Mouse (Mus musculus): ENCODE data around the gene Pom121l2. TPM values are rescaled to one million over a fixed set of nuclear protein-coding genes. Genes with fewer than 3 reads are reported as not detected.
"Not testable (repeated sequence)": the region's sequence is repeated elsewhere in the genome, so short reads cannot be mapped to it uniquely, and the experiment has no call there.

The Pom121l2 gene
- polyA plus RNA-seq, 1 experiment from 2014 or later: not detected

DNA sequence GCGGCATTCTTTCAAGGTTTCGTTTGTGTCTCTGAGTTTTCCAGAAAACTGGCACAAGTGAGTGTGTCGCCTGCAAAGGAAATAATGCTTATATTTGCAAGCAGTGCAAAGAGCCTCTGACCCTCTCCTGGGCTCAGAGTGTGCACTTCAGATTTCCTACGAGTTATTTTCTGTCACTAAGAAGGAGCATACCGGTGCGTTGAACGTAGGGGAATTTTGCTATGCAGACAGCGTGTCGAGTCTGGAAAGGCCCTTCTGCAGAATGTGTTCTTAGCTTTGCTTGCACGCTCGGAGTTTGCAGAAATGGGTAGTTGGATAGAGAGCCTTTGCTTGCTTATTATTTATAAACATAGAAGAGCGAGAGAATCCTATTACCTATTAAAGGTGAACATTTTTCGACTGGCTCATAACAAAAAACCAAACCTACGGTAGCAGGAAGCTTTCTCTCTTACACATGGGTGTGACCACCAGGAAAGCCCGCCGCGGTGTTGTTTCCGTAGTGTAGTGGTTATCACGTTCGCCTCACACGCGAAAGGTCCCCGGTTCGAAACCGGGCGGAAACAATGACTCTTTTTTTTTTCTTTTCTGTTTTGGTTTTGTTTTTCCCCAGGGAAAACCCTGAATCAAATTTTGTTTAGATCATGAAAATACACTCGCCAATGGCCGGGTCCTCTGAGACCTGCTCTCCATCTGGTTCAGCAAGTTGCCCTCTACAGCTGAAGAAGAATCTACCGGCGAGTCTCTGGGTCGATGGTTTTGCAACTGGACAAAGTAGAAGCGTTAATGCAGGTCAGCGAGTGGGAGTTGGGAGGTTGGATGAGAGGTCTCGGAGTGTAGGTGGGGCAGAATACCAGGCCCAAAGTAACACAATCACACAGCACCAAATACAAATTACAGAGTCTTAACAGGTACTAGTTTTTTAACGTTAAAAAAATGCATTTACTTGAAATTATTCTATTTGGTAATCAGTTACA lies 45.4 kb downstream of the Pom121l2 start:
- H3K36me3 ChIP-seq: no peaks in the 10 kb centered on the region
- peak overlapping the region; percentile 49 for H3K4me3 ChIP-seq (replicated peaks)
- 2% methylated on average over 35 of the region's 35 CpGs for WGBS
- ATAC-seq (ENCODE audit: low FRiP score): peak; percentile 76; the same call in 1 of the 2 replicates
- H3K4me2 ChIP-seq: peak overlapping the region; percentile 62
- H3K27me3 ChIP-seq (replicated peaks): peaks cover 15% of the 10 kb centered on the region
- peak overlapping the region; percentile 66 for H3K27ac ChIP-seq (replicated peaks)
- no peaks in the 10 kb centered on the region for H3K9me3 ChIP-seq (replicated peaks)
- peaks cover 16% of the 10 kb centered on the region for H3K4me1 ChIP-seq
- H3K9ac ChIP-seq (replicated peaks): peak overlapping the region; percentile 48

DNA sequence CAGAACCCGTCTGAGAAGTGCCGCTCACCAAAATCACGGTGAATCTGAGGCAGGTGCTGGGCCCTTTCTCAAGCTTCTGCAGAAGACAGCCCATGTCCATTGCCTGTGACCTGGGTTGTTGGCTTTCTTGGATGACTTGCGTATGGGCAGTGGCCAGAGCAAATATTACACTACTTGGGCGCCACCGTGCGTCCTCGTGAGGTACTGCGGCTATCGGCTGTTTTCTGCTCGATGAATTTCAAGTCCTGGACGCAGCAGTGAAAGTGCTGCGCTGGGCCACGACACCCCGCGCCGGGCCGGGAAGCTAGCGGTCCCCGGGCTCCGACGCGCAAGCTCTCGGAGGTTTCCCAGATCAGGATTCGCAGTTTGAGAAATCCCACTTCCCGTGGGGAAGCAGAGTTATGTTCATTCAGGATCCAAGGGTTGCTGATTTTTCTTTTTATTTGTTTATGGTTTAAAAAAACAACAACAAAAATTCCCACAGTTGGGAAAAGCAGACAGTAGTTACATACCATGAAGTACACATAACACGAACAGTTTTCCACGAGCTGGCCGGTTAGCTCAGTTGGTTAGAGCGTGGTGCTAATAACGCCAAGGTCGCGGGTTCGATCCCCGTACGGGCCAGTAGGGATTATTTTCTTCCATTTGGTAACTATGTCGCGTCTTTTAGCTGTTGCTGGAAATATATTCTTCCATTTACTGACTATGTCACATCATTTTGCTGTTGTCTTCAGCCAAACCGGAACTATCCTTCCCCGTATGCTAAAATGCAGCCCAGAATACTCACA lies 47.9 kb downstream of the Pom121l2 start:
- under 1% methylated on average over 40 of the region's 40 CpGs for WGBS
- peak overlapping the region; percentile 56 for H3K4me3 ChIP-seq (replicated peaks)
- peak overlapping the region; percentile 77 for H3K27ac ChIP-seq (replicated peaks)
- no peaks in the 10 kb centered on the region for H3K36me3 ChIP-seq
- peaks cover 7% of the 10 kb centered on the region for H3K4me1 ChIP-seq
- H3K9me3 ChIP-seq (replicated peaks): no peaks in the 10 kb centered on the region
- ATAC-seq (ENCODE audit: low FRiP score): peak; percentile 86
- H3K9ac ChIP-seq (replicated peaks): peak overlapping the region; percentile 61
- H3K4me2 ChIP-seq: peak overlapping the region; percentile 68
- peaks cover 5% of the 10 kb centered on the region; the same call in 1 of the 2 replicates for H3K27me3 ChIP-seq (replicated peaks)

DNA sequence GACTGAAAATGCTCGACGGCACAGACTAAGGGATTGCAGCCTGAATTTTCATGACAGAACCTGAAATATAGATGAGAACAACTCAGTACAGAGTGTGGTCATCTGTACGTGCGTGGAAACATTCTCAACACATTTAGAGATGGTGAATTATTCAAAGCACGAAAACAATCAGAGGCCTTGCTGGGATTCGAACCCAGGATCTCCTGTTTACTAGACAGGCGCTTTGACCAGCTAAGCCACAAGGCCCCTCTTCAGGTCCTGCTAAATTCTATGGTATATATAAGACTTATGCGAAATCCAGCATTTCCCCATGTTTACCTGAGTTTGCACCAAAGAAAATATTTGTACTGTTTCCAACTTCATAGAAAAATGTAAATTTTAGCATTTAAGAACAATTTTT lies 48.9 kb downstream of the Pom121l2 start:
- H3K9ac ChIP-seq (replicated peaks): no peak overlapping the region
- H3K27me3 ChIP-seq (replicated peaks): no peaks in the 10 kb centered on the region
- H3K4me3 ChIP-seq (replicated peaks): no peak overlapping the region
- no peaks in the 10 kb centered on the region for H3K9me3 ChIP-seq (replicated peaks)
- WGBS: 34% methylated on average over 8 of the region's 8 CpGs
- peaks cover 12% of the 10 kb centered on the region for H3K4me1 ChIP-seq
- H3K27ac ChIP-seq (replicated peaks): no peak overlapping the region
- H3K36me3 ChIP-seq: no peaks in the 10 kb centered on the region
- ATAC-seq (ENCODE audit: low FRiP score): no peak
- no peak overlapping the region for H3K4me2 ChIP-seq

DNA sequence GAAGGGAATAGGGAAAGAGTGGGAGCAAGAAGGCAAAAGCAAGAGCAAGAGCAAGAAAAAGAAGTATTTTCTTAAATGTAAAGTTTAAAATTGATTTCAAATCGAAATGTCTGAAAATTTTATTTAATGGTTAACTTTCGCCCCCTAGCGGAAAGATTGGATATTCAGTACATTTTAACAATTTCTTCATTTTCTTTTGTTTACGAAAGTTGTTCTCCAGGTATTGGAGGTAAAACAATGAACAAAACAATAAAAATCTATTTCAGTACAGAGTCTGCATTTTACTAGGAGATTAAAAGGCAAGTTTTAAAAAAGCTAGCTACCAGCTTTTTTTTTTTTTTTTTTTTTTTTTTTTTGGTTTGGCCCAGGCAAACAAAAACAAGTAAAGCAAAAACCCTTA lies 49.5 kb downstream of the Pom121l2 start:
- WGBS: 17% methylated on average over 4 of the region's 4 CpGs
- ATAC-seq (ENCODE audit: low FRiP score): no peak
- Histone ChIP-seq H3K27me3 (replicated peaks) (no peaks in the 10 kb centered on the region), H3K9me3 (replicated peaks) (no peaks in the 10 kb centered on the region), H3K4me2 (no peak overlapping the region), H3K27ac (replicated peaks) (no peak overlapping the region), H3K4me3 (replicated peaks) (no peak overlapping the region), H3K9ac (replicated peaks) (no peak overlapping the region), H3K36me3 (no peaks in the 10 kb centered on the region), H3K4me1 (peaks cover 13% of the 10 kb centered on the region)

DNA sequence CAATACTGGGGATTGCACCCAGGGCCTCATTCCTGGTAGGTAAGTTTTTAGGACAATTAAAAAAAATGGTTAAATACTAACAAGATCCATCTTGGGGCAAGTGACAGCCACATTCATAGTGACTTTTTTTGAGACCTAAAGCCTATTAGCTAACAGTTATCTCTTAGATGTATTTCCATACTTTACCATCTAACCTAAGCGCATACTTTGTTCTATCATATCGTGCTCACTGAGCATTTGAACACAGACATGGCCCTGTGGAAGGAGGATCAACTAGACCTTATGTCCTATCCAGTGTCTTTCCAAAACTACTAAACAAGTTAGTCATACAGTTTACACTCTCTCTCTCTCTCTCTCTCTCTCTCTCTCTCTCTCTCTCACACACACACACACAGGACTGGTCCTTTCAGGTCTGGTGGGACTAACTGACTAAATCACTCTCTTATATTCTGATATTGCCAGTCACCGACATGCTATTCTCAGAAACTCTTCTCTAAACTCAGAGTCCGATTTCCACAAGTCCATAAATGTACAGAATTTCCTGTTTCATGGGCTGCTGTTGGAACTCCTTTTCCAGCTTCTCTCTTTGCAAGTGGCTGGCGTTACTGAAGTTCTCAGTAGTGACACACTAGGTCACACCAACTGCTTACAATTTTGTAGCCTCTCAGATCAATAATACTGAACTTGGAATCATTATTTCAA lies 52.9 kb downstream of the Pom121l2 start:
- Histone ChIP-seq H3K9me3 (replicated peaks) (no peaks in the 10 kb centered on the region), H3K9ac (replicated peaks) (no peak overlapping the region), H3K27me3 (replicated peaks) (no peaks in the 10 kb centered on the region), H3K4me1 (peaks cover 18% of the 10 kb centered on the region), H3K4me2 (peak overlapping the region; percentile 70; the same call in 1 of the 2 replicates), H3K36me3 (no peaks in the 10 kb centered on the region), H3K27ac (replicated peaks) (no peak overlapping the region), H3K4me3 (replicated peaks) (no peak overlapping the region)
- ATAC-seq (ENCODE audit: low FRiP score): no peak
- WGBS: 53% methylated on average over 5 of the region's 5 CpGs

DNA sequence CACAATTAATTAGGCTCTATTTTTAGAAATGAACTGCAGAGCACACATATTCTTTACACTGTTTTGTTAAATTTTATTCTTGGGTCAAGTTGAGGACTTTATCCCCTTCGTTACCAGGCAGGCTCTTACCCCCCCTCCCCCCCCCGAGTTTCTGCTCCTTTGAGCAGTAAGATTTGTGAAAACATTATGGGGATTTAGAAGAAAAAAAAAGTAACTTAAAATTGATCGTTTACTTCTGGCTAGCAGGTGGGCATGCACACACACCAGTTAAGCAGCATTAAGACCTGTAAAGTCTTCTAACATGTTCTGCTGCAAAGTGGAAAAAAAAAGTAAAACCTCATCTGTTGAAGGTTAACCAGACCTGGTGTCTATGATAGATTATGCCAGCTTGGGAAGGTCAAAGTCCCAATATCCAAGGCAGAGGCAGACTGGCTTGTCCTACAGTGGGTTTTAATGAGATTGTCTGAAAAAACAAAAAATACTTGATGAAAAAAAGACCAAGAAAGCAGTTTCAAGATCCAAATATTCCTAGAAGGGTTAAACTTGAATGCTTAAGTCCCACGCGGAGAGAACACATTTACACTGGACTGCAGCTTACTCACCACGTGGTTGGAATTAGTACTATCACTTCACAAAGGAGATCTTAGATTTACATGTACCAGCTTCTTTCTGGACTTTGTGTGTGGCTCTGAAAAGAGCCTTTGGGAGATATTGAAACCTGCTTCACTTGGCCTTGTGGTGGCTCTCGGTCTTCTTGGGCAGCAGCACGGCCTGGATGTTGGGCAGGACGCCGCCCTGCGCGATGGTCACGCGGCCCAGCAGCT lies 53.7 kb downstream of the Pom121l2 start:
- WGBS: under 1% methylated on average over 14 of the region's 14 CpGs
- peak overlapping the region; percentile 70 for H3K4me2 ChIP-seq
- no peaks in the 10 kb centered on the region for H3K9me3 ChIP-seq (replicated peaks)
- H3K27me3 ChIP-seq (replicated peaks): no peaks in the 10 kb centered on the region
- ATAC-seq (ENCODE audit: low FRiP score): no peak
- 0 out of 2 replicates have a peak overlapping the region, but pooled peaks have one; percentile 5 for H3K27ac ChIP-seq (replicated peaks)
- no peaks in the 10 kb centered on the region for H3K36me3 ChIP-seq
- H3K9ac ChIP-seq (replicated peaks): 0 out of 2 replicates have a peak overlapping the region, but pooled peaks have one; percentile 14
- peak overlapping the region; percentile 40 for H3K4me3 ChIP-seq (replicated peaks)
- peaks cover 13% of the 10 kb centered on the region for H3K4me1 ChIP-seq

DNA sequence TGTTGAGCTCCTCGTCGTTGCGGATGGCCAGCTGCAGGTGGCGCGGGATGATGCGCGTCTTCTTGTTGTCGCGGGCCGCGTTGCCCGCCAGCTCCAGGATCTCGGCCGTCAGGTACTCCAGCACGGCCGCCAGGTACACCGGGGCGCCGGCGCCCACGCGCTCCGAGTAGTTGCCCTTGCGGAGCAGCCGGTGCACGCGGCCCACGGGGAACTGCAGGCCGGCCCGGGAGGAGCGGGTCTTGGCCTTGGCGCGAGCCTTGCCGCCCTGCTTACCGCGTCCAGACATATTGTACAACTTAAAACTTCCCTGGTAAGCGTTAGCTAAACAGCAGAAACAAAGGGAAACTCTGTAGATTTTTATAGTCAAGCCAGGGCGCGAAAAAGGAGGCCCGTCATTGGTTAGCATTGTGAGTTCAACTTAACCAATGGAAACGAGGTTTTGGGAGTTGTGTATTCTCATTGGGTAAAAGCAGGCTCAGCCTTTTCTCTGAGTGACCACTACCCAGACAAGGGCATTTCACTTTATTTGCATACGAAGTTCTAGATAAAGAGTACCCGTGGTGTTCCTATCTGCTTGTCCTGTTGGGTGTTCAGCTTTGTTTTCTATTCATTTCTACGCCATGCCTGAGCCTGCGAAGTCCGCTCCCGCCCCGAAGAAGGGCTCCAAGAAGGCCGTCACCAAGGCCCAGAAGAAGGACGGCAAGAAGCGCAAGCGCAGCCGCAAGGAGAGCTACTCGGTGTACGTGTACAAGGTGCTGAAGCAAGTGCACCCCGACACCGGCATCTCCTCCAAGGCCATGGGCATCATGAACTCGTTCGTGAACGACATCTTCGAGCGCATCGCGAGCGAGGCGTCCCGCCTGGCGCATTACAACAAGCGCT lies 54.5 kb downstream of the Pom121l2 start, which contains the start of the genes Hist1h2ah and Hist1h2bk:
Gene Hist1h2ah (minus strand): TSS at position 302 of the 882 bp plus-strand sequence.
Gene Hist1h2bk (plus strand): TSS at position 604 of the 882 bp plus-strand sequence.
- H3K9me3 ChIP-seq (replicated peaks): not testable (repeated sequence)

DNA sequence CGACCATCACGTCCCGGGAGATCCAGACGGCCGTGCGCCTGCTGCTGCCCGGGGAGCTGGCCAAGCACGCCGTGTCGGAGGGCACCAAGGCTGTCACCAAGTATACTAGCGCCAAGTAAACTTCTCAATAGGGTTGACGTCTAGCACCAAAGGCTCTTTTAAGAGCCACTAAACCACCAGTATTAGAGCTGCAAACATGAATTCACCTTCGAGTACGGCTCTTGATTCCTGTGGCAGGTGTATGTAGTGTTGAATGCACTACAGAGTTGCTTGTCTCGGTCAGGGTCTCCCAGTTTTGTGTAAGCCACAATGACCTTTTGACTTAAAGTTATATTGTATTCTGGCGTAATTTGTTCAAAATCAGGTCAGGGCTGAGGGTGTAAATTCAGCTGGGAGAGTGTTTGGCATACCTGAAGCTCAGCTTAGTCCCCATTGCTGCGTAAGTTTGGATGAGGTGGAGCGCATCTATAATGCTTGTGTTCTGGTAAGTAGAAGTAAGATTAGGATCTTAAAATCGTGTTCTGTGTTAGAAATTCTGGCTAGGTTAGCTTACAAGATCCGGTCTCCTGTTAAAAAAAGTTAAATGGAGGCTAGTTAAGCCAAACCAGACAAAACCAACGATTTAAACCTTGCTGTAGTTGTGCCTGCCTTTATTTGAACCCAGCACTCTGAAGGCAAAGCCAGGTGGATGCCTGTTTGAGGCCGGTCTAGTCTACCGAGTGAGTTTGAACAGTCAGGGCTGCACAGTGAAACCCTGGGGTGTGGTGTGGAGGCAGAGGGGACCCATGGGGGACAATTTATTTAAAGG lies 55.4 kb downstream of the Pom121l2 start:
- 1% methylated on average over 22 of the region's 23 CpGs for WGBS
- H3K9me3 ChIP-seq (replicated peaks): no peaks in the 10 kb centered on the region
- no peaks in the 10 kb centered on the region for H3K36me3 ChIP-seq
- no peaks in the 10 kb centered on the region for H3K27me3 ChIP-seq (replicated peaks)
- H3K4me1 ChIP-seq: peaks cover 22% of the 10 kb centered on the region
- peak overlapping the region; percentile 44 for H3K9ac ChIP-seq (replicated peaks)
- H3K4me3 ChIP-seq (replicated peaks): peak overlapping the region; percentile 40
- H3K4me2 ChIP-seq: peak overlapping the region; percentile 70
- peak overlapping the region; percentile 63; the same call in 1 of the 2 replicates for H3K27ac ChIP-seq (replicated peaks)
- ATAC-seq (ENCODE audit: low FRiP score): peak; percentile 29

More for the DNA sequence above, 54.5 kb downstream of the Pom121l2 start, which contains the start of the genes Hist1h2ah and Hist1h2bk:
- H3K36me3 ChIP-seq; H3K27me3 ChIP-seq (replicated peaks): not testable (repeated sequence)
- WGBS: under 1% methylated on average over 22 of the region's 69 CpGs
- Histone ChIP-seq H3K27ac (replicated peaks) (peak within 1 kb of the TSS; percentile 63; the same call in 1 of the 2 replicates), H3K9ac (replicated peaks) (peak within 1 kb of the TSS; percentile 44), H3K4me2 (peak within 1 kb of the TSS; percentile 70), H3K4me3 (replicated peaks) (peak within 1 kb of the TSS; percentile 40), H3K4me1 (peaks cover 18% of the 10 kb centered on the region)
- peak; percentile 98 for ATAC-seq (ENCODE audit: low FRiP score)

DNA sequence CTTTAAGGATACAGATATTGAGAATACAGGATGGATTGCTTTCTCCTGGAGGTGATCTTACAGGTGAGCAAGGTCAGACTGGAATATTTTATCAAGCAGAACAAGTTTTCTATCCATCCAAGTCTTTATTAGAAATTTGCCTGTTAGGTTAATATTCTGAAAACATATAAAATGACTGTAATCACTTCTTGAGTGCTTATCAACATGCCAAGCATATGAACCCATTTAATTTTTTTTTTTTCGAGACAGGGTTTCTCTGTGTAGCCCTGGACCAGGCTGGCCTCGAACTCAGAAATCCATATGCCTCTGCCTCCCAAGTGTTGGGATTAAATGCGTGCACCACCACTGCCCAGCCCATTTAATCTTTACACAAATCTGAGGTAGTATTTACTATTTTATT lies 56.0 kb downstream of the Pom121l2 start:
- 68% methylated on average over 3 of the region's 3 CpGs for WGBS
- no peak overlapping the region; the same call in 1 of the 2 replicates for H3K9ac ChIP-seq (replicated peaks)

More for the DNA sequence above, 56.0 kb downstream of the Pom121l2 start:
- H3K4me1 ChIP-seq: peaks cover 26% of the 10 kb centered on the region
- H3K4me3 ChIP-seq (replicated peaks): 0 out of 2 replicates have a peak overlapping the region, but pooled peaks have one; percentile 40
- H3K27ac ChIP-seq (replicated peaks): no peak overlapping the region
- ATAC-seq (ENCODE audit: low FRiP score): no peak
- no peaks in the 10 kb centered on the region for H3K9me3 ChIP-seq (replicated peaks)
- no peaks in the 10 kb centered on the region for H3K36me3 ChIP-seq
- H3K4me2 ChIP-seq: peak overlapping the region; percentile 70
- no peaks in the 10 kb centered on the region for H3K27me3 ChIP-seq (replicated peaks)
